Mouse (Mus musculus): Measurements from ENCODE around the gene Gbx1. TPM values are rescaled to one million over a fixed set of nuclear protein-coding genes. Genes with fewer than 3 reads are reported as not detected.
A peak's percentile ranks its signal among the peaks of the same experiment; 100 is the strongest.

Gbx1 gene
- polyA plus RNA-seq, 1 experiment from 2014 or later: 0.04 TPM

DNA sequence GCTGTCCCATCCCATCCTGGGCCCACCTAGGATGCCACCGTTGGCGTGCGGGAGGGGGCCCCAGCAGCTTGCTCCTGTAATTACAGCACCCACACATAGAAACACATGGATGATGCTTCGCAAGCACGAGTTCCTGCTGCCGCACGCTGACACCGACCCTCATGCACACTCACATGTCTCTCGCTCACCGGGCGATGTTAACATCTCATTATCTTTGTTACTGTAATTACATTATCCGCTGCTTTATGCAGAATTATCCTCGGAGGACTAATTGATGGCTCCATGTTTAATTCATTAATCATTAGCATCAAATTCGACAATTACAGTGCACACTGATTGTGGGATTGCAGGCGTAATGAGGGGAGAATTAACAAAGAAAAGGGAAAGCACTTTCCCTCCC, 32.0 kb downstream of the Gbx1 start:
- H3K36me3 ChIP-seq (ENCODE audit: control insufficient read depth, insufficient read depth, low read length): peaks cover 30% of the 10 kb centered on the region
- no peaks in the 10 kb centered on the region for H3K4me1 ChIP-seq (ENCODE audit: control insufficient read depth, insufficient read depth, low read length)
- H3K27ac ChIP-seq (ENCODE audit: low read depth, low read length): no peak overlapping the region
- H3K27me3 ChIP-seq (ENCODE audit: control insufficient read depth, insufficient read depth, low read length): no peaks in the 10 kb centered on the region
- H3K9me3 ChIP-seq (replicated peaks; ENCODE audit: control insufficient read depth, low read length): no peaks in the 10 kb centered on the region
- H3K9ac ChIP-seq (ENCODE audit: low read depth, low read length): no peak overlapping the region
- H3K4me2 ChIP-seq: no peak overlapping the region
- ATAC-seq (replicated peaks; ENCODE audit: insufficient number of reproducible peaks, low FRiP score, low TSS enrichment): no peak
- 88% methylated on average over 15 of the region's 15 CpGs for WGBS (ENCODE audit: insufficient replicate concordance)
- no peak overlapping the region for H3K4me3 ChIP-seq (ENCODE audit: low read depth, low read length)

DNA sequence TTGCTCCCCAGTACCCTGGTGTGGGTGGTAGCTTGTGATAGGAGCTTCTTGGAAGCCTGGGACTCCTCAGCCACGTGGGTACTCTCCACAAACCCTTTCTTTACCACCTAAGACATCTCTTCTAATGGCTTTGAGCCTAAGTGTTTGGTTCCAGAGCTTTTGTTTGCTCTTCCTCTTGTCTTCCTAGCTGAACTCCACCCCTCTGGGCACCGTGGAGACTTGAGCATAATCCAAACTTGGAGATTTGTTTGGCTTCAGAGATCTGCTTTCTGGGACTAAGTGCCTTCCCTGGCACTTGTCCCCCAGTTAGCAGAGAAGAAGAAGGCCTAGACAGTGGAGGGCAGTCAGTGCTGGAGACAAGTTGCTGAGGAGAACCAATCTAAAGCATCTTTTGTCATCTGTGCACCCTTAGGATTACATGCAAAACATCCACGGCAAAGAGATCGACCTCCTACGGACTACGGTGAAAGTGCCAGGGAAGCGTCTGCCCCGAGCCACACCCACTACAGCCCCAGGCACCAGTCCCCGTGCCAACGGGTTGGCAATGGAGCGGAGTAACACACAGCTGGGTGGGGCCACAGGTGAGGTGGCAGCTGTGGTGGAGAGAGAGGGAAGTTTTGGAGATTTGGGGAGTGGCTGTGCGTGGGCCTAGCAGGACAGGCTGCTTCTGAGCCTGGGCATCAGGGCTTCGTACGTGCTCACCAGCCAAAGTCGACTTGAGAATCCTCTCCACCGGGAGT, 34.3 kb downstream of the Gbx1 start:
- H3K4me1 ChIP-seq (ENCODE audit: control insufficient read depth, insufficient read depth, low read length): no peaks in the 10 kb centered on the region
- no peaks in the 10 kb centered on the region for H3K9me3 ChIP-seq (replicated peaks; ENCODE audit: control insufficient read depth, low read length)
- no peaks in the 10 kb centered on the region for H3K27me3 ChIP-seq (ENCODE audit: control insufficient read depth, insufficient read depth, low read length)
- 85% methylated on average over 16 of the region's 16 CpGs for WGBS (ENCODE audit: insufficient replicate concordance)
- H3K9ac ChIP-seq (ENCODE audit: low read depth, low read length): no peak overlapping the region
- peaks cover 32% of the 10 kb centered on the region for H3K36me3 ChIP-seq (ENCODE audit: control insufficient read depth, insufficient read depth, low read length)
- H3K4me3 ChIP-seq (ENCODE audit: low read depth, low read length): no peak overlapping the region
- H3K27ac ChIP-seq (ENCODE audit: low read depth, low read length): no peak overlapping the region
- no peak overlapping the region for H3K4me2 ChIP-seq
- ATAC-seq (replicated peaks; ENCODE audit: insufficient number of reproducible peaks, low FRiP score, low TSS enrichment): no peak

DNA sequence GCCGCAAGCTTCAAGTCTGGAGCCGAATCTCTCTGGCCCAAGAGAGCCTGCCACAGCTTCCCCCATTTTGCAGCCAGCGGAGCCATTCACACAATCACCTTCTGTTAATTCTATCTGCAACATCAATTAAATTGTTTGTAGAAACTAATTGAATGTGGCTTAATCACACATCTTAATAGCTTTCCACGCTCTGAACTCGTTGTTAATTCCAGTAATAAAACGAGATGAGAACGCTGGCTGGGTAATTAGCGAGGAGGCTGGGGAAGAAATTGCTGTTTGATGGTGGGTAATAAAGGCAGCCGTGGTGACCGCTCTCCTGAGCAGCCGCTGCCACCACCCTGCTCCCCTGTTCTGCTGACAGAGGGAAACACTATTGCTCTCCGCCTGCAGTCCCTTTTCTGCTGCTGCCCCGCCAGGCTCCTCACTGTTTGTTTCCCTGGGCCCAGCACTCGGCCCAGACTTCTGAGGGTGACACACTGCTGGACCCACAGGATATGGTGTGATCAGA, 36.5 kb downstream of the Gbx1 start:
- Histone ChIP-seq H3K9ac (ENCODE audit: low read depth, low read length) (no peak overlapping the region), H3K9me3 (replicated peaks; ENCODE audit: control insufficient read depth, low read length) (no peaks in the 10 kb centered on the region), H3K27ac (ENCODE audit: low read depth, low read length) (no peak overlapping the region), H3K4me3 (ENCODE audit: low read depth, low read length) (no peak overlapping the region), H3K36me3 (ENCODE audit: control insufficient read depth, insufficient read depth, low read length) (peaks cover 35% of the 10 kb centered on the region), H3K4me1 (ENCODE audit: control insufficient read depth, insufficient read depth, low read length) (peaks cover 3% of the 10 kb centered on the region; the same call in 1 of the 2 replicates), H3K4me2 (no peak overlapping the region), H3K27me3 (ENCODE audit: control insufficient read depth, insufficient read depth, low read length) (no peaks in the 10 kb centered on the region)
- ATAC-seq (replicated peaks; ENCODE audit: insufficient number of reproducible peaks, low FRiP score, low TSS enrichment): no peak
- WGBS (ENCODE audit: insufficient replicate concordance): 85% methylated on average over 14 of the region's 14 CpGs

- no peak overlapping the region for H3K4me2 ChIP-seq
- H3K27ac ChIP-seq (ENCODE audit: low read depth, low read length): no peak overlapping the region
- H3K4me3 ChIP-seq (ENCODE audit: low read depth, low read length): no peak overlapping the region
- H3K9ac ChIP-seq (ENCODE audit: low read depth, low read length): no peak overlapping the region
- peaks cover 26% of the 10 kb centered on the region for H3K36me3 ChIP-seq (ENCODE audit: control insufficient read depth, insufficient read depth, low read length)
- no peaks in the 10 kb centered on the region for H3K9me3 ChIP-seq (replicated peaks; ENCODE audit: control insufficient read depth, low read length)
- H3K27me3 ChIP-seq (ENCODE audit: control insufficient read depth, insufficient read depth, low read length): 0 out of 2 replicates have a peak, but pooled peaks cover 5% of the 10 kb centered on the region
- WGBS (ENCODE audit: insufficient replicate concordance): 88% methylated on average over 5 of the region's 5 CpGs
- peaks cover 15% of the 10 kb centered on the region for H3K4me1 ChIP-seq (ENCODE audit: control insufficient read depth, insufficient read depth, low read length)
- ATAC-seq (replicated peaks; ENCODE audit: insufficient number of reproducible peaks, low FRiP score, low TSS enrichment): no peak
These were observed 40.3 kb downstream of the Gbx1 start for GRCm38 (mm10) chr5:24486738-24487137.

- ATAC-seq (replicated peaks; ENCODE audit: insufficient number of reproducible peaks, low FRiP score, low TSS enrichment): no peak
- Histone ChIP-seq H3K4me1 (ENCODE audit: control insufficient read depth, insufficient read depth, low read length) (peaks cover 15% of the 10 kb centered on the region), H3K4me3 (ENCODE audit: low read depth, low read length) (no peak overlapping the region)
These were observed 40.9 kb downstream of the Gbx1 start for GRCm38 (mm10) chr5:24486097-24486496.

GRCm38 (mm10) chr5:24484963-24485362, 42.0 kb downstream of the Gbx1 start:
- Histone ChIP-seq H3K4me3 (ENCODE audit: low read depth, low read length) (peak overlapping the region; percentile 25), H3K36me3 (ENCODE audit: control insufficient read depth, insufficient read depth, low read length) (peaks cover 31% of the 10 kb centered on the region), H3K4me1 (ENCODE audit: control insufficient read depth, insufficient read depth, low read length) (peaks cover 15% of the 10 kb centered on the region), H3K4me2 (peak overlapping the region; percentile 58), H3K9me3 (replicated peaks; ENCODE audit: control insufficient read depth, low read length) (no peaks in the 10 kb centered on the region), H3K27me3 (ENCODE audit: control insufficient read depth, insufficient read depth, low read length) (0 out of 2 replicates have a peak, but pooled peaks cover 5% of the 10 kb centered on the region), H3K9ac (ENCODE audit: low read depth, low read length) (peak overlapping the region; percentile 49), H3K27ac (ENCODE audit: low read depth, low read length) (no peak overlapping the region)
- no peak for ATAC-seq (replicated peaks; ENCODE audit: insufficient number of reproducible peaks, low FRiP score, low TSS enrichment)
- WGBS (ENCODE audit: insufficient replicate concordance): 23% methylated on average over 22 of the region's 22 CpGs

More at GRCm38 (mm10) chr5:24486097-24486496, 40.9 kb downstream of the Gbx1 start:
- Histone ChIP-seq H3K9me3 (replicated peaks; ENCODE audit: control insufficient read depth, low read length) (no peaks in the 10 kb centered on the region), H3K36me3 (ENCODE audit: control insufficient read depth, insufficient read depth, low read length) (peaks cover 28% of the 10 kb centered on the region), H3K4me2 (no peak overlapping the region), H3K27me3 (ENCODE audit: control insufficient read depth, insufficient read depth, low read length) (0 out of 2 replicates have a peak, but pooled peaks cover 5% of the 10 kb centered on the region), H3K9ac (ENCODE audit: low read depth, low read length) (no peak overlapping the region), H3K27ac (ENCODE audit: low read depth, low read length) (no peak overlapping the region)
- 6% methylated on average over 8 of the region's 8 CpGs for WGBS (ENCODE audit: insufficient replicate concordance)

GRCm38 (mm10) chr5:24483326-24483725, 43.7 kb downstream of the Gbx1 start:
- WGBS (ENCODE audit: insufficient replicate concordance): 29% methylated on average over 11 of the region's 11 CpGs
- 0 out of 2 replicates have a peak overlapping the region, but pooled peaks have one; percentile 10 for H3K27ac ChIP-seq (ENCODE audit: low read depth, low read length)
- no peak overlapping the region for H3K4me2 ChIP-seq
- peaks cover 25% of the 10 kb centered on the region for H3K36me3 ChIP-seq (ENCODE audit: control insufficient read depth, insufficient read depth, low read length)
- H3K27me3 ChIP-seq (ENCODE audit: control insufficient read depth, insufficient read depth, low read length): peaks cover 5% of the 10 kb centered on the region; the same call in 1 of the 2 replicates
- peaks cover 15% of the 10 kb centered on the region for H3K4me1 ChIP-seq (ENCODE audit: control insufficient read depth, insufficient read depth, low read length)
- H3K9me3 ChIP-seq (replicated peaks; ENCODE audit: control insufficient read depth, low read length): no peaks in the 10 kb centered on the region
- no peak overlapping the region for H3K4me3 ChIP-seq (ENCODE audit: low read depth, low read length)
- H3K9ac ChIP-seq (ENCODE audit: low read depth, low read length): no peak overlapping the region
- no peak for ATAC-seq (replicated peaks; ENCODE audit: insufficient number of reproducible peaks, low FRiP score, low TSS enrichment)

- Histone ChIP-seq H3K9me3 (replicated peaks; ENCODE audit: control insufficient read depth, low read length) (no peaks in the 10 kb centered on the region), H3K9ac (ENCODE audit: low read depth, low read length) (no peak overlapping the region), H3K27ac (ENCODE audit: low read depth, low read length) (no peak overlapping the region), H3K36me3 (ENCODE audit: control insufficient read depth, insufficient read depth, low read length) (peaks cover 26% of the 10 kb centered on the region), H3K27me3 (ENCODE audit: control insufficient read depth, insufficient read depth, low read length) (peaks cover 5% of the 10 kb centered on the region; the same call in 1 of the 2 replicates), H3K4me1 (ENCODE audit: control insufficient read depth, insufficient read depth, low read length) (peaks cover 15% of the 10 kb centered on the region), H3K4me2 (no peak overlapping the region; the same call in 1 of the 2 replicates), H3K4me3 (ENCODE audit: low read depth, low read length) (no peak overlapping the region)
- 51% methylated on average over 41 of the region's 41 CpGs for WGBS (ENCODE audit: insufficient replicate concordance)
- ATAC-seq (replicated peaks; ENCODE audit: insufficient number of reproducible peaks, low FRiP score, low TSS enrichment): no peak
These were observed 44.5 kb downstream of the Gbx1 start for GRCm38 (mm10) chr5:24482247-24483079.
